Mouse (Mus musculus) layer of hippocampus, adult 8-10 months (tissue): ENCODE measurements around the gene Mxd1. TPM values are rescaled to one million over a fixed set of nuclear protein-coding genes. Genes with fewer than 3 reads are reported as not detected.

ENCODE experiments used
- DNase-seq, 2 experiments: peaks; one replicate each; pipeline ENCODE4 v3.0.0; 2022; ENCODE audit warnings: low spot score in 2 of 2
- total RNA-seq, 4 experiments: library from RNA; stranded (reverse); gene quantifications; 2 replicates each; pipeline ENCODE4 v1.2.4; 2022

Mxd1 gene
- total RNA-seq, 4 experiments from 2014 or later: 18.2 to 20.7 (median 19.2) TPM

DNA sequence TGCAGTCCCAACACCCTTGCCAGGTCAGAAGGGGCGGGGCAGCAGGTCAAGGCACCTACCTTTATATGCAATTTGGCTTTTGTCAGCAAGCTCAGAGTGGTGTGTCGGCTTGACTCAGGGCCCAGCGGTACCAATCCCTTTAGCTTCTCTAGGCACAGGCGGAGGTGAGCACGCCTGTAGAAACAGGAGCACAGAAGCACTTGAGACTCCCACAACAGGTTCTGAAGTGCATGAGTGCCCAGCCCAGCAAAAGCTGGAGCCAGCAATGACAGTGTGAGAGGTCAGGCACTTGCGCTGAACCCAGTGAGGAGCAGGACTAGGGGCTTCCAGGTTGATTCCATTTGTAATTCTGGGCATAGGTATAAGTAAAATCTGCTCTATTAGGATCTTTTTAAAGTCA, 15.9 kb downstream of the Mxd1 start:
- no peak for DNase-seq

DNA sequence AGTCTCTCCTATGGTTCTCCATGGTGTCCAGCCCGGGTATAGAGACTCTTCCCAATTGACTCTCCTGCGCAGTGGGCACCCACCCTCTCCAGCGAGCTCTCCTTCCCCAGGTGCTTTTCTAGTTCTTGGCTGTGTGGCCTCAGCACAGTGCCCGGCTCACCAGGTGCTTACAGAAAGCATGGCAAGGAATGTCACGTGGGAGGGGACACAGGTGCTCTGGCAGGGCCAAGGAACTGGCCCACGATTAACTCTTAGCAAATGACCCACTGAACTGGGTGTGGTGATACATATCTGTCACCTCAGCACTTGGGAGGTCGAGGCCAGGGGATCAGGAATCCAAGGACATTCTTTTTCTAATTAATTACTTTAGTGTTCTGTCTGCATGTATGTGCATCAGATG, 22.8 kb downstream of the Mxd1 start:
- no peak for DNase-seq

DNA sequence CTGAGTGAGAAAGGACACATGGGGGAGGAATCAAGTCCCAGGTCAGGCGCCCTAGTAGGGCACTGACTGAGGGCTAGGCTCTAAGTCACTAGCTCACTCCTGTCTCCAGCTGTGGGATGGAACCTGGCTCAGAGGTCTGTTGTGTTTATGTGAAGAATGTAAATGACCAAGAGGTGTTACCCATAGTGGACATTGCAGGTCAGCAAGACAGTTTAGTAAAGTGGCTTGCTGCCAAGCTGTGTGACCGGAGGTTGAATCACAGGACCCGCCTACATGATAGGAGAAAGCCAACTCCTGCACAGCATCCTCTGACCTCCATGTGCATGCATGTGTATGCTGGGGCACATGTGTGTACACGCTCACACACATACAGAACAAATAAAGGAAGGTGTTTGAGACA, 23.4 kb downstream of the Mxd1 start:
- DNase-seq: no peak

DNA sequence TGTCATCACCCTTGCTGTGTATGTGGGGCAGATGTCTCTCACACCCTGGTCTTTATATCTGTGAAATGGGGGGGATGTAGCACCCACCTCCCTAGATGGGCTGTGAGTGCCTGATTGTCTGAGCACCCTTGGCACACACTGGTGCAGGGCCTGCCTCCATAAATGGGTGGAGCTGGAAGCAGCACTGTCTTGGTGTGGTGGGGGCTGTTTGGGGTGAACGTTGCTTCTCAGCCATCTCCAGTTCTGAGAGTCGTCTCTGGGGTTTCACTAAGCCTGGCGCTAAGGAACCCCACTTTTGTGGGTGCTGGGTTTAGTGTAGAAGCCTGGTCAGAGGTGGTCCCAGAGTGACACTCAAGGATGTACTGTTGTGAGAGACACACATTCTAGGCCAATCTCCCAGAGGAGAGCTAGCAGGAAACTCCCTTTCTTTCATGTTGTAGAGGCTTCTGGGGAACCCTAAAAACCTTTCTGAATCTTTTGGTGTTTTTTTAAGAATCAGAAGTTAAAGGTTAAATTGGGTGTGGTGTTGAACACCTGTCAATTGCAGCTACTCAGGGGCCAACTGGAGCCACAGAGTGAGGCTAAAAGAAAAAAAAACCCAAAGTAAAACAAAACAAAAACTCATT, 24.1 kb downstream of the Mxd1 start:
- no peak for DNase-seq

DNA sequence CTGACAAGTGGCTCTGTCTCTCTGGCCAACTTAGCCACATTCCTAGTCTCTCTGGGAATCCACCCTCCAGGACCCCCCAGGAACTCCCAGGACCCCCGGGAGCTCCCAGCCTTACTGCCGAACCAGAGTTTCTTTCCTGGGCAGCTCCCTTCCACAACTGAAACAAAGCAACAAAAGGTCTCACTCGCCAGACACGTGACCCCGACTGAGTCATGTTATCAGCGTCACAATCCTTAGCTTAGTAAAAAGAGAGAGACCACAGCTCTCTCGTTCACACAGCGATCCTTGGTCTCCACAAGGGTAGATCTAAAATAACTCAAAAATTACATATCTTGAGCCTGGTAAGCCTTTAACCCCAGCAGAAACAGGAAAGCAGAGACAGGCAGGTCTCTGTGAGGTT, 27.2 kb downstream of the Mxd1 start:
- DNase-seq: no peak

DNA sequence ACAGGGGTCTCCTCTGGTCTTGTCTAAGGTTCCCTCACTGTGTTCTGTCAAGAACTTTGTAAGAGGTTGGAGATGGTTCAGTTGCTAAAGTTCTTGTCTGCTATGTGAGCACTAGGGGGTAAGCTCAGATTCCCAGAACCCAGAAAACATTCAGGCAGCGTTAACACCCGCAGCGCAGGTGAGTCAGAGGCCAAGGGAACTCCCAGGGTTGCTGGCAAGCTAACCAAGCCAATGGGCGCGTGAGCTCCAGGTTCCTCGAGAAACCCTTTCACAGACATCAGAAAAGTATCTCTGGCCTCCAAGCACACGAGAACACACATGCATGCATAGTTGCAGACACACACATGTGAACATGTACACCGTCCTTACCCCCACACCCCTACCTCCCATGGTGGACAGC, 28.2 kb downstream of the Mxd1 start:
- DNase-seq: no peak

DNA sequence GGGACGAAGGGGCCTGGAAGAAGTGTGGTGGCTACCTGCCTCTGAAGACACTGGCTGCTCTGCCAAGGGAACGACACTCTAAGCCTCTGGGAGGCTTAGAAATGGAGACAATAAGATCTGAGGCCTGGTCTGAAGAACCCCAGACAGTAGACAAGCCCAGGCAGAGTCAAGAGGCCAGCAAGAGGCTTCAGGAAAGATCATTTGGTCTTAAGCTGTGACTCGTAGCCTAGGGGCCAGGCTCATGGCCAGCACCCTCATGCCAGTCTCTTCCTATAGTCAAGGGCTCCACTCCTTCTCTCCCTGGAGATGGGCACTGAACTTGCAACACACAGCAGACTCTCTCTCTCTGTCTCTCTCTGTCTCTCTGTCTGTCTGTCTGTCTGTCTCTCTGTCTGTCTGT, 28.8 kb downstream of the Mxd1 start:
- no peak for DNase-seq

DNA sequence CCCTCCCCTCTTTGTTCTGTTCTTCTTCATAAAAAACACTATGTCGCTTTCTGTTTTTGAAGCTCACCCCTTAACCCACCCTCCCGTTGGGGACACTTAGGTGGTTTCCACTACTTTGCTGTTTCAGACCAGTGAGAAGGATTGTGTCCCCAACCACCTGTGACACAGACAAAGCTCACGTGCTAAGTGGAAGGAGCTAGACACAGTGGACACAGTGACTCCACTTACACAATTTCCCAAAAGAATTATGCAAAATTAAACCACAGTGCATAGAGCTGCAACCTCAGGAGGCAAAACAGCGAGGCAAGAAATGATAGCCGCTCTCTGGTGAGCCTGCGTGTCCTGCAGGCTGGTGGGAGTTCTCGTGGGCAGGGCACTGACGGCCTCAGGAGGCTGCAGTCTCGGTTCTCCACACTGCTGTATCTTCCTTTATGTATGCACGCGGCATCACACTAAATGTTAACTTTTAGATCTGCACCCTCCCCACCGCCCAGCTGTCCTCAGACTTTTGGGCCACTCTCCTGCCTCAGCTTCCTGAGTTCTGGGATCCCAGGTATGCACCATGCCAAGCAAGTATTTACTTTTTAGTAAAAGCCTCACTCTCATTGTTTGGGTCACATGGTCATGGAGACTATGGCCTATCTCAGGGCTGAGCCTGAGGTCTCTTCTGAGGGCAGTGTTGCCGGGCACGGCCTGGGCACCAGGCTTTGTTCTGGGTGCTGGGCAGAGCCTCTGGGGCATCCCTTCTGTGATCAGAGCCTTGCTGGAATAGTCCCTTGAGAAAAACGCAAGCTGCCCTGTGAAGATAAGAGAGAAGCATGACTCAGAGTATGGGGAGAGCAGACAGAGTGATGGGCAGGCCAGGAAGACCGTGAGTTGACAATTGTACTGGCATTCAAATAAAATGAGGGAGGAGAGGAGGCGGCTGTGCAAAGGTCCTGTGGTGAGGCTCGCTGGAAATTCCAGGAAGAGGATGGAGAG, 29.5 kb downstream of the Mxd1 start:
- no peak for DNase-seq

DNA sequence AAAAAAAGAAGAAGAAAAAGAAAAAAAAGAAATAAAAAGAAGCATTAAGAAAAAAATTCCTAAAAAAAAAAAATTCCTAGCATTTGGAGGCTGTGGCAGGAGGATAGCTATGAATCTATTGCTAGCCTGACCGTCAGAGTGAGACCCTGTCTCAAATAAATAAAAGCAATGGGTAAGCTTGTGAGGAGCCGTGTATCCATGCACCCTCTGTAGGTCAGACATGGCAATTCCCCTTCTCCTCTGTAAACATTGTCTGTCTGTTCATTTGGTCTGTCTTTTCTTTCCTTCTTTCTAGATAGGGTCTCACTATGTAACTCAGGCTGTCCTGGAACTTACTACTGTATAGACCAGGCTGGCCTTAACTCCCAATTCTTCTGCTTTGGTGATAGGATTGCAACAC, 30.5 kb downstream of the Mxd1 start:
- DNase-seq: no peak

DNA sequence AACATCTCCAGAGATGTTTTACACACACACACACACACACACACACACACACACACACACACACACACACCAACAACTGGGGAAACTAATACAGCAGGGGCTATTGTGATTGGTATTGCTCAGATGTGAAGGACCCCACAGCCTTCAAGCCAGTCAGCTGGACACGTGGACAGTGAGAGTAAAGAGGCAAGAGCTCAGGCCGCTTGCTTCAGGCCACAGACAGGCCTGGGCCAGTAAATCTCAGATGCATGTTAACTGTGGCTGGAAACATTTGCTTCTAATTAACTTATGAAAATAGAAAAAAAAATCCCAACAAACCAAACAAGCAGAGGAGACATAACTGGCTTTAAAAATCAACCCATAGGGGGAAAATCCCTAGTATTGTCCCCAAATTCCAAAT, 31.1 kb downstream of the Mxd1 start:
- no peak for DNase-seq

DNA sequence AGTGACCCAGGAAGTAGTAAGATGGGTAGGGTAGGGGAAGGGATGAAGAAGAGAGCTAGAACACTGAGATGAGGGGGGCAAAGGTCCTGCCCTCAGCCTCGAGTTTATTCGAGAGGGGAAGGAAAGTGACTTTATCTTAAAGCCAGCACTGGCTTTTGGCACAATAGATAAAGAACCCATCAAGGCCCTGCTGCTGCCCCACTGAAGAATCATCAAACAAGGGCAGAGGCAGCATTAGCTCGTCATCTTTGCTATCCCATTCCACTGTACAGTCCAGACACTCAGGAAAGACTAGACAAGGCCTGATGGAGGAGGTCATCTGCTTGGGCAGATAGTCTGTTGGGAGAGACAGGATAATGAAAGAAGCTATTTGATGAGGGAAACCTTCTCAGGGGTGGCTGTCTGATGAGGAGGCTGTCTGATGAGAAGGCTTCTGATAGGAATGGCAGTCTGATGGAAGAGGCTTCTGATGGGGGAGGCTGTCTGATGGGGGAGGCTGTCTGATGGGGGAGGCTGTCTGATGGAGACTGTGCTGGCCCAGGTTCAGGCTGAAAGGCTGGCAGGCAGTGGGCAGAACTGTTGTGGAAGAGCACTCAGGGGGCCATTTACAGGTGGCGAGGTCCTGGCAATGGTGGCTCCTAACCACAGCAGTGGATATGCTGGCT, 31.7 kb downstream of the Mxd1 start:
- no peak for DNase-seq

DNA sequence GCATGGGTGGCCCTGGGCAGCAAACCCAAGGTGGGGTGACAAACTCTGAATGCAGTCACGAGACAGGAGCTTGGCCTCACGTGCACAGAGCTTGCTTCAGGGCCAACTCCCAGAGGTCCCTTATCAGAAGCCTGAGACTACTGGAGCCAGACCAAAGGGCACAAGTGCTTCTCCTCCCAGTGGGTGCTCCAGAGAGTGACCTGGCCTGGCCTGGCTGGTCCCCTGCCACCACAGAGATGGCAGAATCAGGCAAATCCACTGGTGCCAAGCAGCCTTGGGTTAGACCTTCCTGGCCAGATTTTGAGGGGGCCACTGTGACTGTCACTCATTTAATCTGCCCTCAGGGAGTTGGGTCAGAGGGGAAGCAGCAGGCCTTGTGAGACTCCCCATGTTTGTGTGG, 32.5 kb downstream of the Mxd1 start:
- no peak for DNase-seq

DNA sequence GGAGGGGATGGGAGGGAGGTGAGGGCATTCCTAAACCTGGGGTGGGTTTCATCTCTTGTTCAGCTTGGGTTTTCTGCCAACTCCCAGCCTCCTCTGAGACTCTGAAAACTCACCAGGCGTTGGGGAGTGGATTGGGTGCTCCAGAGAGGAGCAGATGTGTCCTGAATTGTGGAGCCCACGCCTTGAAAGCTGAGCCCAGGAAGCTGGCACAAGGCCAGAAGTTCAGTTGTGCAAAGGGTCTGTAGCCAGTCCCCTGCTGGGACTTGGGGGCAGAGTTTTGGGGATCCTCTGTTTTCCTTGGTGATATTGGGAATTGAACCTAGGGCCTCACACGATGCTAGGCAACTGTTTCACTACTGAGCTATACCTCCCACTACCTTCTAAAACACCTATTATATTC, 38.8 kb downstream of the Mxd1 start:
- no peak for DNase-seq

DNA sequence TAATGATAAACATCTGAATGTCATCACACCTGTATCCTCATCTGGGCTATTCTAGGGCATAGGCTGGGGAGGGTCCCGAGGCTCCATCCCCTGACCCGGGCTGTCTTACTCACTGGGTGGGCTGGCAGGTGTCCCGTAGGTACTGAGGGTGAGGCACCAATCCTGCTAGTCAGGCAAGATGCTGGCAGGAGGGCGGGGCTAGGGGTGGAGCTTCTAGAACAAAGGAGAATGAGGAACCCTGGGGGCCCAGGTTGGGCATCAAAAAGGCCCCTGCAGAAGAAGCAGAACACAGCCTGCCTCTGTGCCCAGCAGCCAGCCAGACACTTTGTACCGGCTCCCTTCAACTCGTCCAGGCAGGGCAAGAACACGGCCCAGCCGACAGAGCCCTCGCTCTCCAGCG, 41.0 kb downstream of the Mxd1 start, which contains the start of gene Asprv1:
Gene Asprv1 (plus strand): TSS at position 219 of the 400 bp plus-strand sequence.
- no peak for DNase-seq

DNA sequence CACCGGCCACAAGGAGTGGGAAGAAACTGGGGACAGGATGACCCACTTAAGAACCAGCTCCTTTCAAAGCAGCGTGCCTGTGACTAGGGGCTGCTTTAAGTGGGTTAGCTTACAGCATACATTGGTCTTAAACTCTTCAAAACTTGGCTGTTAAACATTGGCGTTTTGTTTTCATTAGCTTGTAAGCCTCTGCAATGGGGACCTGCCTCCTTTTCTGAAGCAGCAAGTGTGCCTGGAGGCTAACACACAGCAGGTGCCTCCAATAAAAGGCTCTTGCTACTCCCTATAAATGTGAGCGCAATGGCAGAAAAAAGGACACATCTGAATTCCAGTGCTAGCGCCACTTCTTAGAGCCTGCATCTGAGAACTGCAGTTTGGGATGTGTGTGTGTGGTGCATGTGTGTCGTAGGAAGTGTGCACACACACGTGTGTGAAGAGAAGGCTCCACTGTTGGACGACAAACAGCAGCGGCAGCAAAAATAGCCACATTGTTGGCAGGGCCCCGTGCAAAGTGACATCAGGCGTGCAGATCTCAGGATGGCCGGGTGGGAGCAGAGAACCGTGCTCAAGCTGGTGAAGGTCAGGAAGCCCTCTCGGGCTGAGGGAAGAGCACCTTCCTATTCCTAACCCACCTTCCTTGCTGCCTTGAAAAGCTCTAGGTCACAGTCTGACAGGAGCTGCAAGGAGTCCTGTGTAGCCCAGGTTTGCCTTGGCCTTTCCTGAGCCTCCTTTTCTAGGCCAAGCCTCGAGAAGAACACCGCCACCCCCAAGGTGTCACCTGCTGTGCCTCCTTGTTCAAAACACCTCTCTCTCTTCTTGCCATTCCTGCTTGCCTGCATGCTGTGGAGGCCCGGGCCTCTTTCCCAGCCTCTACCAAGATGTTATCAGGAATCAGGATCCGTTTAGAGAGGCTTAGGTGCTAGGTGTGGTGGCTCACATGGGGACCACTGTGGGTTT, 44.6 kb downstream of the Mxd1 start:
- peak; percentile 12 to 22 for DNase-seq

DNA sequence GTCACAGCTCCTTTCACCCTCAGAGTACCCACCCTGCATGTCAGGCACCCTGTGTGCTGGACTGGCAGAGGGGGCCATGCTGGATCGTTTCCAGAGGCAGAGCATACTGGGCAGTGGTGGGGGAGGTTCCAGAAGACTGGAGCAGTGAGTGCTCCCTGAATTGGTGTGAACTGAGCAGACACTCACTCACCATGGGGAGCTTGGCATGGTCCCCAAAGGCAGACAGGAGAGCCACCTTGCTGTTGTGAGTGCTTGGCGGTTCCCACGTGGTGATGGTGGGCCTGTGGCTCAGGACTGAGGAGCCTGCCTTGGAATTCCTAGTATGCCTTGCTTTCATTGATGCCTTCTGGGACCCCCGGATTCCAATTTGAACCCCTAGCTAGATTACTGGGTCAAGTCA, 45.8 kb downstream of the Mxd1 start:
- no peak for DNase-seq

DNA sequence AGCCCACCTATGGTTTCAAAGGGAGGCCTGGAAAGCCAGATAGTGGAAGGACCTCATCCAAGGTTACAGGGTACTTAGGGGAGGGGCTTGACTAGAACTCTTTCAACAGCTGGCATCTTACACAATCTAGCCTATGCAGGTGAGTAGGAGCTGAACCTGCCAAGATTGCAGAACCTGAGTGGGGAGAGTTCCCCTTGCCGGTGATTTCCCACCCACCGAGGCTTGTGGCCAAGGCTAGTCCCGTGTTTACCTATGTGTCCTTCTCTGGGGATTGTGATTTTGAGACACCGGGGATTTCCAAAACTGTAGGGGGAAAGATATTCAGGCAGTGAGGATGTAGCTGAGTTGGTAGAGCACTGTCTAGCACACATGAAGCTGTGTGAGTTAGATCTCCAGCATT, 53.7 kb downstream of the Mxd1 start:
- DNase-seq: no peak

DNA sequence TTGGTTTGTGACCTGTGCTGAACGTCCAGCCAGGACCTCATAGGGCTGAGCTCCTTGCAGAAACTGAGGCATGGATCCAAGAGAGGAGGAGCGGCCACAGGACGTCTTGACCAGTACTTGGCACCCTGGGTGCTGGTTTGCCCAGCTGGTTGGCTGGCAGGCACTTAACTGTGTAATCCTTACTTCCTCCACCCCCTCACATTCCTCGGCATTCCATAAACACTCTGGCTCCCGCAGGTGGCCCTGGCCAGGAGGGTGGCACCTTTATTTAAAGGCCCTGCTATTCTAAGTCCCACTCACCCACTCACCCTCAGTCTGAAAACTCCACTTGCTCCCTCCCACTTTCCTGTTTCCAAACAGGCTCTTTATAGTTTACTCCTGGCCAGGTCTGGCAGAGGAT, 58.2 kb downstream of the Mxd1 start:
- no peak for DNase-seq

DNA sequence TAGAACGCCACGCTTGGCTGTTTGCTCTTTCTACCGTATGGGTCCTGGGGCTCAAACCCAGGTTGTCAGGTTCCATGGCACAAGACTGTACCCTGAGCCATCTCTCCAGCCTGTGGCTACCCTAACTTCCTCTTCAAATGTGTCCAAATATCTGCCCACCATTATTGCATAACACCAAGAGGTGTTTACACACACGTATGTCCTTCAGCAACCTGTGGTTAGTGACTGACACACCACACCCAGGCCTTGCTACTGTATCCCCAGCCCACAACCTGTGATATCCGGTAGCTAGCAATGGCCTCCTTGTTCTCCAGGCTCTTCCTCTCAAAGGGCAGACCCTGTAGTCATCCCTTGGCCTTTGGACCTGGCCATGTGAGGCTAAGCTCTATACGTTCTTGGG, 59.7 kb downstream of the Mxd1 start:
- DNase-seq: no peak

DNA sequence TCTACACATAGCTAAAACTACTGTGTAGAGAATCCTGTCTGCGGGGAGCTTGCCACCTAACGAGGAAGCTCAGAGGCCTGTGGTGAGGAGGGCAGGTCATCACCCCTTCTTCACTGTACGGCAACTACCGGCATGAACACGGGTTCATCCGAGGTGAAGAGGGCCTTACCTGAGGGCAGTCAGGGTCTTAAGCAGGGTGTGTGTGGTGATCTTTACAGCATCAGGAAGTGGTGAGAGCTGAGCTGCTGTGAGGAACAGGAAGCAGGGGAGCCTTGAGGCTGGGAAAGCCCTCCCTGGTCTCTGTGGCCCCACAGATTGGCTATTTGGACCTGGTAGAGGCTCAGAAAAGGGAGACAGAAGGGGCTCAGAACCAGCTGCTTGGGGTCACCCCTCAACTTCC, 61.5 kb downstream of the Mxd1 start:
- no peak for DNase-seq

DNA sequence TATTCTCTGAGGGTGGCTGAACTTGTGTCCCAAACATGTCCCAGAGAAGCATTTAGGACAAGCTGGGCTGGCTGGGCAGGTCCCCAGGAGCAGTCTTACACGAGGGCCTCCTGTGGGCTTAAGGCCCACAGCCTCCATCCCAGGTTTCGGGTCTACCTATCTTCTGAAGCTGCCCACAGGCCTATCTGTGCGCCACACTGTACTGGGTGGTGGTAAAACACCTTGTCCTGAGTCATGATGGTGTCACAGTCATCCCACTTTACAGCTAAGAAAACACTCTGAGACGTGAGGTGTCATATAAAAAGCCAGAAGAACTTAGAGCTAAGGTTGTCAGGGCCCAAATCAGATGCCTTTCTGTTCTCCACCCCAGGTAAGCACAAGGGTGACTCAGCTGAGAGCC, 62.7 kb downstream of the Mxd1 start:
- no peak for DNase-seq
